Mouse (Mus musculus) retina, postnatal 7 days (tissue): ENCODE measurements around the gene Angptl6.

Source experiments
- DNase-seq: peaks from one replicate; pipeline ENCODE4 v3.0.0-alpha.2; 2012; ENCODE audit warnings: low read depth, low spot score

The Angptl6 gene

DNA sequence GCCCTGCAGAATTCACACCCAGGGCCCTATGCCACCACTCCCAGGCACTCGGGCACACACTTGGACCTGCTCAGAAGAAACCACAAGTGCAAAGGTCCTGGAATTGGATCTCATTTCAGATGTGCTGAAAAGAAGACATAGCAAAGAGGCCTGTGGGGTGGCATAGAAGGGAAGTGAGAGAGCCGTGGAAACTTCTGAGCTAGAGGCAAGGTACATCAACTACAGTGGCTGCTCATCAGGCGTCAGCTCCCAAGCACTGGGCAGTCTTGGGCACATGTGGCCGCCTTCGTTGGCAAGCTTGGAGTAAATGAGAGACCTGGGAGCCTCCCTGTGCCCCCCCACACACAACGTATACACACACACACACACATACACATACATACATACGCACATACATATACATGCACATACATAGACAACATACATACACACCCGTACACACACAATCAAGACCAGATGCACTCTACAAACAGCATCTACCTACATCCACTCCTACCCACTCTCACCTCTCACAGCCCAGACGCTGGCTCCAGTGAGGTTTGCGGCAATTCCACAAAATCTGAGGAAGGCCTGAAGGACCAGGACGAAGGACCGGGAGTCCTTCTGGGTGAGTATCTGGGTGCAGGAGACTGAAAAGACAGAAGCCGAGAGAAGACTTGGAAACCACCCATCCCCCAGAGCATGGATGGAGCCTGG, at the start of gene Angptl6:
Gene Angptl6, minus strand, starts transcription at position 631 of the 696 bp plus-strand sequence.
- no peak for DNase-seq

DNA sequence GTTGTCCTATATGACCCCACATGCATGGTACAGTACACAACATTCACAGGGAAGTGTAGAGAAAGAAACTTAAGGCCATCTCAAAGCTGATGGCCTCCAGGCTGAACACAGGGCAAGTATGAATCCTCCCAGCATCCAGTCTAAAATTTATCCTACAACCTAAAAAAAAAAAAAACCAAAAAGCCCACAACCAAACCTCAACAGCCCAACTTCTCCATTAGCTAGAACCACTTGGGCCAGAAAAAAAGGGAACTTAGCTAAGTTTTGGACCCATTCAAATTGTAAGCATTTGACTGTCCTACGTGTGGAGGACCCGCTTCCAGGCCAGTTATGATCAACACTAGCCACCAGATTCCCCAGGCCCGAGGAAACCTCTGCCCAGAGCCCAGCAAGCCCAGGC, 43.7 kb upstream of the Angptl6 start:
- no peak for DNase-seq

DNA sequence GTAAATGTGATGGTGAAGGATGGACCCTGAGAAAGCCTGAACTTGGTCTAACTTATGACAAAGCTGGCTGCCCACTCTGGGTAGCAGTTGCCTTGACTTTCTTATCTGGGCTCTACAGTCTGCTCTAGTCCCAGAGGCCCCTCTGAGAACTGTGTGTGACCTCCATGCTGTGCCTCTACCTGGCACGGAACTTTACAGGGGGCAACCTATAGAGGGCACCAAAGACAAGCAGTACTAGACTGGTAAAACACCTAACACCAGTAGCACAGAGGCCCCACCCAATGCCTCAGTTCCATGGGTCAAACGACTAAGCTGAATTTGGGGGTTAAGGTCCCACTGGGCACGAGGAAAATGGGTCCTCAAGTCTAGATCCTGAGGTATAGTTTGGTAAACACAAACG, 36.6 kb upstream of the Angptl6 start:
- DNase-seq, result no peak

DNA sequence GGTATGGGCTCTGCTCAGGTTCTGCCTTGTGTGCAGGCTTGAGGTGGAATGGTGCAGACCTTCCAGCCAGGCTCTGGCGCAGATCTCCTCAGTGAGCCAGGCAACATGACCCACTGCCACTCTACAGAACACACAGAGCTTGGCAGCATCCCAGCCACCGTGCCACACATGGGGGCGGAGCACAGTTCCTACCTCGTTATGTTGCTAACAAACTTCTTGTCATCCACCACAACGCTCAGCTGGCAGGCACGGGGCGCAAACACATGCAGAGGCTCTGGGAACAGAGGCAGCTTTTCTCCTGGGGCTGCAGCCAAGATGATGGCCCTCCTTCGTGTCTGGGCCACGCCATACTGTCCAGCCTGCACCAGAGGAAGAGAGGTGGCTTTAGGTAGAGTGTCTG, 30.4 kb upstream of the Angptl6 start:
- DNase-seq, result no peak

GRCm38 (mm10) chr9:20902174-20902491, 22.6 kb upstream of the Angptl6 start:
- DNase-seq, result no peak

DNA sequence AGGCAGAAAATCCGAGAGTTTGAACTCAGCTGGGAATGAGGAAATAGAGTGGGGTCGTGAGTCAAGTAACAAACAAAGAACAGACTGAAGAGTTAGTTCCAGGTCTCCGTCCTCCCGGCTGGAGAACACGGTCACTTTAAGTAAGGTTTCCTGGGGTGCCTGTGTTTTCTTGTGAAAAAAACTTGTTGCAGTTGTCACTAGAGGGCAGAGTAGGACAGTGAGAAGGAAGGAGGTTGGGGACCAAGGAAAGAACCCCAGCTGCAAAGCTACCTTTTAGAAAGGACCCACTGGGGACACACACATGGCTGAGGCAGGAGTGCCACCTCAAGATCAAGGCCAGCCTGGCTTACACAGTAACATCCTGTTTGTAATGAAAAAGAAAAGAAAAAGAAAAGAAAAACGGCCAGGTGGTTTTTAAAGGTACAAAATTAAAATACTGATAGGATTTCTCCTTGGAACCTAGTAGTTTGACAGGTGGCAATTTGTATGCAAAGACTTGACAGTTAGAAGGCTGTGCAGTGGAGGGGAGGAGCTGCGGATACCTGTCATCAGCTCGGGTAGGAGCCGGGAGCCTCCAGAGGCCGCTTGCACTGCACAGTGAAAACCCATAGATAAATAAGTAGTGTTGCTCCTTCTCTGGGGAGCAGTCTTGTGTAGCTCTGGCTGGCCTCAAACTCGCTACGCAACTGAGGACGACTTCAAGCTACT, 22.1 kb upstream of the Angptl6 start:
- peak; percentile 33 for DNase-seq

GRCm38 (mm10) chr9:20898511-20899073, 19.1 kb upstream of the Angptl6 start, which contains the start of gene Eif3g:
TSS of gene Eif3g (minus strand) at chr9:20898623.
- peak; percentile 79 for DNase-seq

DNA sequence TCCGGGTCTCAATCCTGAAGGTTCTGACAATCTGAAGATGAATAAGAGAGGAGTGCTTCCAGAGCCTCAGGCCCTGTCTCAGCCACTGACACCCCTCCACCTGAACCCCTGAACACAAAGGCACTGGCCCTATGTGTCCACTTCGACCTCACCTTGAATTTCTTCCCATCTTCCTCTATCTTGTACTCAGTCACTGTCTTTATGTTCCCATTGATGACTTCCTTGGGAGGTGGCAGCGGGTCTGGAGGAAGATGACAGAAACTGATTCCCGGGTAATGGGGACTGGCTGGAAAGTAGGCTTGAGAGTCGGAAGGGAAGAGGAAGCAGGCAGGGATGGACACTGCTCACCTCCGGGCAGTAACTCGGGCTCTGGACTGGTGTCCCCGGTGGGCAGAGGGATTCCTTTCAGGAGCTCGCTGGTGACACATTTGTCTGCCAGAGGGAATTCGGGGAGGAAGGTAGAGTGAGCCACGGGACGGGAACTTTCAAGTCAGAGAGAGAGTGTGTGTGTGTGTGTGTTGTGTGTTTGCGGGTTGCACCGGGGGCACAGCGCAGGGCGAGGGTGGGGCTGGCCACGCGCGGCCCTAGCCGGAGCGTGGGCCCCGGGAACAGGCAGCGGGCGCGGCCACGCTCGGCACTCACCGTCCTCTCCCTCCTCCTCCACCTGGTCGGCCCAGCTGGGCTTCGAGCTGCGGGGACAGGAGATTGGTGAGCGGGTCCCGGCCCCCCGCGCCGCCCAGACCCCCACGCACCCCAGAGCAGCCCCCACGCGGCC, 18.4 kb upstream of the Angptl6 start:
- DNase-seq, result no peak

- no peak for DNase-seq
Observed at GRCm38 (mm10) chr9:20895382-20895781, 15.9 kb upstream of the Angptl6 start.

DNA sequence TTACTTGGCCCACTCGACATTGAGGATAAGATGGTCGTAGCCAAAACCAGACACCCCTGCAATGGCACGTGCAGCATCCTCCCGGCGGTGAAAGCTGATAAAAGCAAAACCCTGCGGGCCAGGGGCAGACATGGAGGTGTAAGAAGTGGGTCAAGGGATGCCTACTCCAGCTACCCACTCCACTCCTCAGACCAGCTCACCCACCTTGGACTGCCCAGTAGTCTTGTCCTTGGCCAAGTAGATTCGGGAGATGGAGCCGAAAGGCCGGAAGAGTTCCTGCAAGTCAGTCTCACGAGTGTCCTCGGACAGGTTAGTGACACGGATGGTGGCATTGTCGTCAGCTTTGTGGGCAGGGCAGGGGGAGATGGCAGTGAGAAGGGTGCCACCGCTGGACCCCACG, 15.1 kb upstream of the Angptl6 start:
- DNase-seq, result no peak

GRCm38 (mm10) chr9:20893590-20894343, 14.2 kb upstream of the Angptl6 start:
- DNase-seq, result no peak

DNA sequence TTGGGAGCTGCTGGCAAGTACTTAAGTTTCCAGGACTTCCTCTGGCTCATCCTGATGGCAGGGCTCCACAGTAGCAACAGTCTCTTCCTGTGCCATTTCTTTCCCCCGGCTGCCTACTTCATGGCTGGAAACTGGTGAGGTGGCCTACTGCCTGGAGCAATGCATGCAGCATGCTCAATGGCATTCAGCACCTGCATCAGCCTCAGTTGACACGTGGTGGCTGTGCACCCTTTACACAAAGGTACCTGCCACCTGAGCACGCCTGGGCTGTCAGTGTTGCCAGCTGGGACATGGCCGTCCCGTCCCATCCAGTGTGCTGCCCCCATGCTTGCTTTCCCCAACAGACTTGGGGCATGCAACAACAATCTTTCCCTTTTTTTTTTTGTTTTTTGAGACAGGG, 13.5 kb upstream of the Angptl6 start:
- no peak for DNase-seq

DNA sequence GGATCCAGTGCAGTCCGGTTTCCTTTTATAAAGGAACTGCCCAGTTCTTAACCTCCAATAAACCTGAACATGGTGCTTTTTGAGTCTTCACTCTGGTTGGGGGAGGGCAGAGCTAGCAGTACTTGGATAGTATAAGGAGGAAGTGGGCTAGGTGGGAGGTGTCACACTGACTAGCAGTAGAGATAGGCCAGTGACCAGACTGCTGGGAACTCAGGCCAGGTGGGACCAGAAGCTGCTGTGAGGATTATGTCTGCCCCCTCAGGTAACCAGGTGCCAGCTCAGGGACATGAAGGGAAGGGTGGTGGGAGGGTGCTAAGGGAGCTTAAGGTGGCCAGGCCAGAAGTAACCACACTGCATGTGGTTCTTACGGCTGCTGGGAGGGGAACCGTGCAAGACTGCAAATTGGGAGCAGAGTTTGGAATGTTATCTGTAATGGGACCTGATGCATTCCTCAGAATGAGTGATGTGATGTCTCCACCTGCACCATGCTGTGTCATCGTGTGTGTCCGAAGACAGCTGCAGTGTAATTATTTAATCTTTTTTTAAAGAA, 12.7 kb upstream of the Angptl6 start:
- no peak for DNase-seq

- DNase-seq, result no peak
Observed at GRCm38 (mm10) chr9:20891339-20892103, 12.0 kb upstream of the Angptl6 start.

DNA sequence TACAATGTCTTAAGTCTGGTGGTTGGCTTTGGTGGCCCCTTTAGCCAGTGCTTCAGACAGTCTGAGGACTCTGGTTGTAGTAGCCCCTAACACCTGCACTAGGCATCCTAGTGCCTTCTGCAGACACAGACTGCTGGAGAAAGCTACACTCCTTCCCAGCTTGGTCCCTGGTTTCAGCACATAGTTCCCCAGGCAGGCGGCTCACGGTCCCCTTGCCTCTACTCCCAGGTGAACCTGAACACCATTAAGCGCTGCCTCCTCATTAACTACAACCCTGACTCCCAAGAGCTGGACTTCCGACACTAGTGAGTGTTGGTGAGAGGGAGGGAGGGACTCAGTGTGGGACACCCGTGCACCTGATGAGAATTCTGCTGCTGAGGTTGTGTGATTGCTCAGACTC, 10.9 kb upstream of the Angptl6 start:
- no peak for DNase-seq

- DNase-seq, result no peak
Observed at GRCm38 (mm10) chr9:20889185-20890141, 9.9 kb upstream of the Angptl6 start.

- DNase-seq, result no peak
Observed at GRCm38 (mm10) chr9:20888386-20888765, 8.8 kb upstream of the Angptl6 start.

GRCm38 (mm10) chr9:20887704-20888385, 8.3 kb upstream of the Angptl6 start, which contains the start of gene Ppan:
TSS of gene Ppan (plus strand) at chr9:20888175.
- peak; percentile 91 for DNase-seq

- DNase-seq, result no peak
Observed at GRCm38 (mm10) chr9:20887191-20887590, 7.7 kb upstream of the Angptl6 start.
